Mouse (Mus musculus): ENCODE data around the gene Rad9b. TPM values are rescaled to one million over a fixed set of nuclear protein-coding genes. Genes with fewer than 3 reads are reported as not detected.

Gene Rad9b
- total and polyA plus RNA-seq, 3 experiments: 9.0 to 10.4 (median 10.3) TPM

- no peak for DNase-seq (ENCODE audit: extremely low read depth)
- Histone ChIP-seq H3K27me3 (replicated peaks) (no peaks in the 10 kb centered on the region), H3K9ac (ENCODE audit: insufficient read depth, low read depth) (no peak overlapping the region), H3K9me3 (replicated peaks; ENCODE audit: low read length) (no peaks in the 10 kb centered on the region), H3K36me3 (replicated peaks in 1 of 2; ENCODE audit: control insufficient read depth in 1 of 2, insufficient read depth in 1 of 2, low read length in 1 of 2) (peaks cover 20 to 70% of the 10 kb centered on the region in 2 experiments), H3K79me2 (replicated peaks; ENCODE audit: control insufficient read depth, extremely low read depth, insufficient read depth, poor library complexity, severe bottlenecking) (no peaks in the 10 kb centered on the region), H3K4me2 (ENCODE audit: insufficient read depth, low read depth, poor library complexity, severe bottlenecking) (no peak overlapping the region), H3K4me3 (replicated peaks in 1 of 3; ENCODE audit: low read depth in 2 of 3, low read length in 2 of 3, poor library complexity in 1 of 3) (no peak overlapping the region), H3K4me1 (ENCODE audit: control insufficient read depth in 1 of 2, insufficient read depth in 2 of 2) (no peaks in the 10 kb centered on the region), H3K27ac (ENCODE audit: insufficient read depth, low read depth) (no peak overlapping the region)
- TF ChIP-seq JUN (IDR thresholded peaks at IDR 0.05; ENCODE audit: insufficient read depth, low read depth, low read length) (no peak), CHD1 (IDR thresholded peaks at IDR 0.05; ENCODE audit: low read depth, low read length) (no peak), ZC3H11A (IDR thresholded peaks at IDR 0.05; ENCODE audit: low read depth, low read length) (no peak), GABPA (IDR thresholded peaks at IDR 0.05; ENCODE audit: insufficient replicate concordance, low read depth, low read length) (no peak)
- in situ Hi-C loops (cut with MboI; ENCODE audit: low pct_ligation_motif_present, low pct_unique_long_range_greater_than_20kb, low sequenced_read_pairs): no loop called here
- dilution Hi-C loops (cut with MboI; ENCODE audit: extremely low pct_ligation_motif_present, extremely low pct_unique_long_range_greater_than_20kb, low sequenced_read_pairs): no loop called here
These were observed 23.8 kb downstream of the Rad9b start for GRCm38 (mm10) chr5:122330269-122330668.

- H3K4me2 ChIP-seq (ENCODE audit: insufficient read depth, low read depth, poor library complexity, severe bottlenecking): no peak overlapping the region
- no peak for TF ChIP-seq E2F4 (IDR thresholded peaks at IDR 0.05; ENCODE audit: insufficient replicate concordance, low read depth, low read length)
- no peak for TF ChIP-seq ZMIZ1 (IDR thresholded peaks at IDR 0.05; ENCODE audit: low read depth, low read length)
- no peak for TF ChIP-seq JUN (IDR thresholded peaks at IDR 0.05; ENCODE audit: insufficient read depth, low read depth, low read length)
- TF ChIP-seq GABPA (IDR thresholded peaks at IDR 0.05; ENCODE audit: insufficient replicate concordance, low read depth, low read length): no peak
- no peak for TF ChIP-seq USF2 (conservative IDR thresholded peaks at IDR 0.05; ENCODE audit: low read depth, low read length)
- no peak for TF ChIP-seq RAD21 (IDR thresholded peaks at IDR 0.05; ENCODE audit: low read depth, low read length)
- TF ChIP-seq MXI1 (IDR thresholded peaks at IDR 0.05; ENCODE audit: low read depth, low read length): no peak
- TF ChIP-seq MEF2A (IDR thresholded peaks at IDR 0.05; ENCODE audit: borderline replicate concordance, low read depth, low read length): no peak
- TF ChIP-seq RCOR1 (conservative IDR thresholded peaks at IDR 0.05; ENCODE audit: low read depth, low read length): no peak
- no peak for TF ChIP-seq USF1 (IDR thresholded peaks at IDR 0.05; ENCODE audit: low read depth, low read length)
- no peak for TF ChIP-seq ZKSCAN1 (IDR thresholded peaks at IDR 0.05; ENCODE audit: borderline replicate concordance, low read depth, low read length)
- no peak for TF ChIP-seq MAZ (IDR thresholded peaks at IDR 0.05; ENCODE audit: low read depth, low read length)
- TF ChIP-seq MAFK (IDR thresholded peaks at IDR 0.05; ENCODE audit: insufficient replicate concordance, low read length): no peak
- no peak for TF ChIP-seq SIN3A (IDR thresholded peaks at IDR 0.05; ENCODE audit: low read length)
- H3K9me3 ChIP-seq (replicated peaks; ENCODE audit: low read length): no peaks in the 10 kb centered on the region
- no peak overlapping the region for H3K4me3 ChIP-seq (replicated peaks in 1 of 3; ENCODE audit: low read depth in 2 of 3, low read length in 2 of 3, poor library complexity in 1 of 3)
- H3K27me3 ChIP-seq (replicated peaks): no peaks in the 10 kb centered on the region
- DNase-seq (ENCODE audit: extremely low read depth): no peak
- H3K27ac ChIP-seq (ENCODE audit: insufficient read depth, low read depth): no peak overlapping the region
- in situ Hi-C loops (cut with MboI; ENCODE audit: low pct_ligation_motif_present, low pct_unique_long_range_greater_than_20kb, low sequenced_read_pairs) (no loop called here), dilution Hi-C loops (cut with MboI; ENCODE audit: extremely low pct_ligation_motif_present, extremely low pct_unique_long_range_greater_than_20kb, low sequenced_read_pairs) (no loop called here)
- H3K9ac ChIP-seq (ENCODE audit: insufficient read depth, low read depth): no peak overlapping the region
- no peaks in the 10 kb centered on the region for H3K4me1 ChIP-seq (ENCODE audit: control insufficient read depth in 1 of 2, insufficient read depth in 2 of 2)
- peaks cover 41 to 77% of the 10 kb centered on the region in 2 experiments for H3K36me3 ChIP-seq (replicated peaks in 1 of 2; ENCODE audit: control insufficient read depth in 1 of 2, insufficient read depth in 1 of 2, low read length in 1 of 2)
- H3K79me2 ChIP-seq (replicated peaks; ENCODE audit: control insufficient read depth, extremely low read depth, insufficient read depth, poor library complexity, severe bottlenecking): no peaks in the 10 kb centered on the region
These were observed 26.8 kb downstream of the Rad9b start for GRCm38 (mm10) chr5:122327283-122327682.
